Mouse (Mus musculus) adrenal gland, postnatal 14 days (tissue): Measurements from ENCODE around the gene Kcng1. TPM values are rescaled to one million over a fixed set of nuclear protein-coding genes. Genes with fewer than 3 reads are reported as not detected.

Experiments used
- DNase-seq: peaks from one replicate; pipeline ENCODE4 v3.0.0; 2021; ENCODE audit warnings: mixed read lengths
- long read RNA-seq, 2 experiments: library from polyadenylated mRNA; stranded (forward); transcript quantifications; one replicate each; pipeline ENCODE4 v2.0.0; 2021
- total RNA-seq: library from RNA; stranded (reverse); gene quantifications from 2 replicates; pipeline ENCODE4 v1.2.3, GENCODE M21; 2021

Gene Kcng1
- total RNA-seq = 0.08 TPM in 1 of 2 replicates, not detected in the other
- long read RNA-seq, experiment 1 = 0 reads
- long read RNA-seq, experiment 2 = 0 reads

DNA sequence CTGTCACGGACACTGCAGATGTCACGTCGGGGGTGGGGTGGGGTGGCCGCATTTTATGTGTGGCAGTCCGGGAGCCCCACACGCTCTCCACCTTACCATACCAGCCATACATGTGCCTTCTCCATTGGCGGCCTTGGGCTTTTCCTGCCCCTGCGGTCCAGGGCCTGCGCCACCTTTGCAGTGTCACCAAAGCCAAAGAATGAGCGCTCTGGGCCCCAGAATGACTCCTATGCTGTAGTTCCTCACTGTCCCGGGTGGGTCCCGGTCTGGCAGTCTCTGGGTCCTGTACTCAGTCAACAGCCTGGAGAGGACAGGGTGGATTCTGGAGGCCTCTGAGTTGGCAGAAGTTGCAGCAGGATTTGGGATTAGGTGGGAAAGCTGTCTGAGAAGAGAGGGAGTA is at the start of gene Kcng1:
TSS of gene Kcng1 (minus strand) at position 155 of the 400 bp plus-strand sequence.
- DNase-seq = no peak

DNA sequence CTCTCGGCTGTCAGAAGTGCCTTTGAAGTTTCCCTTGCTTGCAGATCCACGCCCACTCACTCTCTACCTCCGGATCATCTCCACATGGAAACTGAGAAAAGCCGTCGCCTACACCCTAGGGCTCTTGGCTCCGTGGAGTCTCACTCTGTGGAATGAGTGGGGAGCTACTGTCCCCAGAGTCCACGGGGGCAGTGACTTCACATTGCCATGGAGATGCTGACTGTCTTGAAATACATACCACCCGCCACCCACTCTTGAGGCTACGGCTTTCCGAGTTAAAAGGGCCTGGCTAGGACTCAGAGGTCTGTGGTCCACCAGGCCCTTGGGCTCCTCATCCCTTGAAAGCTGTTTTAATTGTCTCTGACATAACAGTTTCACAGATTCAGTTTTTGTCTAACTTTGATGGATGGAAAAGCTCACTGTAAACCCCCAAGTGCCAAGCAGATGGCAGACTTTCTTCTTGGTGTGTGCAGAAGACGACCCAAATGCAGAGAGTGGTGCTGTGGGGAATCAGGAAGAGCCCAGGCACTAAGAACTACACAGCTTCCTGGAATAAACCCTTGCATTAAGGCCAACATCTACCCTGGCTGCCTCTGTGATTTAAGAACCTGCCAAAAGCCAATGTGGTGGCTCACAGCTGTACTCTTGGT is 49.0 kb upstream of the Kcng1 start:
- DNase-seq = no peak

DNA sequence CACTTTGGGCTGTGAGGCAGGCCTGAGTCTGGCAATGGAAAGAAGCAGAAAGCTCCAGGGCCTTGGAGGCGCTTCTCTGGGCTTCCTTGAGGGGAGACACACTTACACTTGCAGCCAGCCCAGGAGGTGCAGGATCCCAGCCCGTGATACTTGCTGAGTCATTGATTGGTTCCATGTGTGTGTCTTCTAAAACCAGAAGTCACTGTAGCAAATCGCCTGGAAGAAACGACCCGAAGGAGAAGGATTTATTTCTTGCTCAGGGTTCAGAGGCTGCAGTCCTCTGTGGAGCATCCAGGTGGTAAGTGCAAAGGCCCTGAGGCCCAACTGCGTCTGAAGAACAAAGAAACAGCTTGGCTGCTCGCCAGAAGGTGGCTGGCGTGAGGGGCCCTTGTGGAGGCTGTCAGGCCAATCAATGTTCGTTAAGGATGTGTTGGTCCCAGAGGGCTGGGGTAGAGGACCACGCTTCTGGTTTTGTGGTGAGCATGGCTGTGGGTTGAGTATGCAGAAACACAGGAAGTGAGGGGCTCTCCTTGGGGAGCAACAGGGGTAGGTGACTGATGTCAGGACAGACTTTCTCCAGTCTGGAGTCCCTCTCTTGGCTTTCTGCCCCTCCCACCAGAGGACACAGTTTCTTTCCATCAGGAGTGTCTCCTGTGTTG is 40.3 kb upstream of the Kcng1 start:
- no peak for DNase-seq

DNA sequence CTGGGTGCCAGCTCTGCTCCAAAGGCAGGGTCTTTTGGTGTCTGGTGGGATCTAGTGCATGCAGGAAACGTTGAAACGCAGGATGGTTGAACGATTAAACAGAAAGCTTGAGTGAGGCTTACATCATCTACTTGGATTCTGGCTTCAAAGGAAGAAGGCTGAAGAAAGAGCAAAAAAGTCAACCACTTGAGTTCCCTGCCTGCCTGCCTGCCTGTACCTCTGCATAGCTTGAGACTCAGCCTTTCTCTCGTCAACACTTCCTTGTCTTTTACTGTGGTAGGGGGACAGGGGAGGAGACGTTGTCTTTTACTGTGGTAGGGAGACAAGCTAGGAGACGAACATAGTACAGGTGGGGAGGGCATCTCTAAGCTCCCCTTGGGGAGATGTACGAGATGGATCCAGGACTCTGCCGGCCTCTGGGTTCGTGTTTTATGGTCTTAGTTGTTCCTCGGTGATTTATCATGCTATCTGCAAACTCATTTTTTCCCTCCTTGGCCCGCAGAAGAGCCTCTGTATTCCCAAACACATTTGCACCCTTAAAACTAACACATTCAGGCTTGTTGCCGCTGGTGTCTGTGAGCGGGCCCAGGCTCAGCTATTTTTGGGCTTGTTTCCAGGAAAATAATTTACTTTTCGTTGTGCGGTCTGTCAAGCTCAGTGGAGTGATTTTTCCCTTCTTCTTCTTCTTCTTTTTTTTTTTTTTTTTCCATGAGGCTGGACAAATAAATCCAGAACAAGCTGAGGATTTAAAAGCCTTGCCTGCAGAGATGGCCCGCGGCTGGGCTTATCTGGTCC is 39.0 kb upstream of the Kcng1 start:
- DNase-seq = no peak

DNA sequence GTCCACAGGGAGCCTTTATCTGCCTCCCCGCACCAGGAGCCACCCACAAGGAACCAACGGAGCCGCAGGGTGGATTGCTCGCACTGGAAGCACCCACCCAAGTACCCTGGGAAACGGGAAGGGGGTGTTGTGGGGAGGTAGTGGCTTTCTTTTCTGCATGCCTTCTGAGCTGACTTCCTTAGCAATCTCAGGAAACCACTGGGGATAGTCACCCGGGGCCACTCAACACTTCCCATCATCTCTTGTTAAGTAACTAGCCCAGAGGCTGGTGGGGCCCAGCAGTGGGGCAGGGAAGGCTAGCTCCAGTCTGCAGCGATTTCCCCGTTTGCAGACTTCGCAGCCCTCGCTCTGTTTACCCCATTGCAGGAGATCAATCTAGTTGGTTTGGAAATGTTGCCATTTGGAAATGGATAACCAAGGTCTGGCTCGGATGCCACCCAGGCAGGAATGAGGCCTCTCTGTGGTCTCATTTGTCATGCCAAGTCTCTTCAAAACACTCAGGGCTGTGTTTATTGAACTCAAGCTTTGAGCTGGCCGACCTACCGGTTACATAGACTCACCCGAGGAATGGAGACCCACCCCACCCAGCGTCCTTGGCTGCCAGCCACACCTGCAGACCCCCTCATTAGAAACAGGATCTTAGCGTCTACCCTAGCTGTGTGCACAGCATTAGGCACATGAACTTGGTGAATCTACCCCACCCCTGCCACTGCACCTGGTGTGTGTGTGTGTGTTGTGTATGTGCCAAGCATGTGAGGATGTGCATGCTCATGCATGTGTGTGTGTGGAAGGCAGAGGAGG is 33.3 kb upstream of the Kcng1 start:
- DNase-seq = no peak

DNA sequence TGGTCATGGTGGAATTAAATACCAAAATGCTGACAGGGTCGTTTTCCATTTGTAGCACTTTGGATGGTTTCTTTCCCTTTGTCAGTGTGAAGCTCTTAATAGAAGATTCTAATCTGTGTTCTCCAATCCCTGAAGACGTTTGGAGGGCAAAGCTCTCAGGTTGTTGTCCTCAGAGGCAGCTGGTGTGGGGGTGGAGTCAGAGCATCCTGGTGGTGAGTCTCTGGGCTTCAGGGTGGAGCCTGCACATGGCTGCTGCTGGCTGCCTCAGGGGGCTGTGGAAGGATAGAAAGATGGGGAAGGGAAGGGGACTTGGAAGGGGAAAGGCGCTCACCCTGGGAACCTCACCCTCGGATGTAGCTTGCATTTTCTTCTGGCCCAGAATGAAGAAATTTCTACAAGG is 31.0 kb upstream of the Kcng1 start:
- no peak for DNase-seq

DNA sequence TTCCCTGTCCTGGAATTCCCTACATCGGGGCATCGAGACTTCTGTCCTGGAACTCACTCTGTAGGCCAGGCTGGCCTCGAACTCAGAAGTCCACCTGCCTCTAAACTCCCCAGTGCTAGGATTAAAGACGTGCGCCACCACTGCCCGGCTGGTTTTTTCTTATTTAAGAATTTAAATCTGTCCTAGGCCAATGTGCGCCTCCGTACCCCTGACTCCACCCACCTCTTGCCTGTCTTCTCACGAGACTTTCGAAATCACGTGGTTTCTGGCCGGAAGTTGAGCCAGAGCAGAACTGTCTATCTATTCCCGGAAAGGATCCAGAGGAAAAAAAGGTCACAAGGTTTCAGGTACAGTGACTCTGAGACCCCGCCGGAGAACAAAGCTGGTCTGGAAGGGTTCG is 29.5 kb upstream of the Kcng1 start:
- DNase-seq = no peak

DNA sequence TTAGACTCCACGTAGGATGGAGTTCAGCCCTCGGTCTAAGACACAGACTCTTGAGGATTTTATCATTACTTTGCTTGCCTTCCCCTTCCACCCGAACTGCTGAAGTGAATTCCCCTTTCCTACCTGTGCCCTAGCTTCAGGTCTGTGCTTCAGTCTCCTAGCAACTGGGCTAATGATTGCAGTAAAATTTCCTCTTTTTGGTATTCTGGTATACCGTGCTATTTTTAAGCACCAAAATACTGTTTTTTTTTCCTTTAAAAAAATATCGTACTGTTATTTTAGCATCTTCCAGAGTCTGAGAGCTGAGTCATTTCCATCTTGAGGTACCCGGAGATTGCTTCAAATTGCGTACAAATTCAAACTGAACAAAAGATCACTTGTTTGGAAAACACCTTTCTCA is 27.4 kb upstream of the Kcng1 start:
- DNase-seq = no peak

DNA sequence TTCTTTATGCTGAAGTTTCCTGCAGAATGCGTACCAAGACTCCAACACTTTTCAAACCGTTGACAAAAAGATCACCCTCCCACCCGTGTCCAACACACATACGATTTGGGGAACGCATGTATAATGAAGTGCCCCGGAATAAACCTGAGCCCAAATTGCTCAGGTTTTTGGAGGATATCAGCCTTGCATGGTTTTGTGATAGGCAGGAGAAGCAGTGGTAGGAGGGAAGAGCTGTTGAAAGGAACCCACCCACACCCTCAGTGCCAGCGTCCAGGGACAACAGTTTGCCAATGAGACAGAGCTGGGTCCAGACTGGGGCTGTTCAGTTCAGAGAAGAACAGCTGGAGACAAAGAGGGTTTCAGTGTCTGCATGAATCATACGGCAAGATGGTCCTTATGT is 18.1 kb upstream of the Kcng1 start:
- no peak for DNase-seq

DNA sequence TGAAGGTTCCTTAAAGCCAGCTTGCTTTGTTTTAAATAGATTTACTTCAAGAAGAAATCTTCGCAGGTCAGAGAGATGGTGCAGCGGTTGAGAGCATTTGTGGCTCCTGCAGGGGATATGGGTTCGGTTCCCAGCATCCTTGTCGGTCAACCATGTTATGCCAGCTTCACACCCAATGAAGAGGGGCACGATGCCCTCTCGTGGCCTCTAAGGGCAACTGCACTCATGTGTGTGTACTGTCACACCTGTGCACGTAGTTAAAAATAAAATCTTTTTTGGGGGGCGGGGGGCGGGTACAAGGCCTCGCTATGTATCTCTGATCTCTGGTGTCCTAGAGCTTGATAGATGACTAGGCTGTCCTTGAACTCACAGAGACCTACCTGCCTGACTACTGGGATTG is 15.0 kb upstream of the Kcng1 start:
- no peak for DNase-seq

DNA sequence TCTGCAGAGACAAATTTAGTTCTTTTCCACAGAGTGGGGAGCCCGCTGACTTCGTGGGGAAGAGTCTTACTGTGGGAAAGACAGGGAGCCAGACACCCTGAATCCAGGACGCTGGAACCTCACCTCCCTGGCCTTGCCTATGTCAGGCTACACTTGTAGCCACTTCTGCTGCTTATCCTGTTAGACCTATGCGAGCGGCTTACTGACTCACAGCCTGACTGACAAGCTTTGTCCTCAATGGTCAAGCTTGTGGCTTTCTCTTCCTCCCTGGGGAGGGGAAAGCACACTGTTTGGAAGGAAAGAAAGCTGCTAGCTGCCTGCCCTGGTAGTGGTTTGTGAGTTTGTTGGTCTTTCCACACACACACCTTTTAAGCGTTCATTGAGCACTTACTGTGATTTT is 11.0 kb upstream of the Kcng1 start:
- DNase-seq = no peak

DNA sequence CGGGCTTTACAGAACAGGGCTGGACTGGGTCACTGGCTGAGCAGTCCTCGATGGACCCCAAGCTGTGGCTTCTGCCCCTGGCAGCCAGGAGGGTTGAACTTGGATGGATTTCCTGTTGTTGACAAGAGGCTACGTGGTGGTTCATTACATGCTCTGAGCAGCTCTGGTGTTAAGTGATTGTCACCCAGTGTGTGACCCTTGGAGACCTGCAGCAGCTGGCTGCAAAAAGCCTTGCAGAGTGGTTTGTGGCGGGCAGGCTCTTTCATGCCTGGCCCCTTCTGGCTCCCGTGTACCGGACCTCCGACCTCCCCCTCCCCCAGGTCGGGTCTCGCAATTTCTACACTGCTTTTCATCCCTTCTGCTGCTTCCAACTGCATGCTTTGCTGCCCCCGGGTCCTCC is 10.5 kb upstream of the Kcng1 start:
- DNase-seq = no peak

DNA sequence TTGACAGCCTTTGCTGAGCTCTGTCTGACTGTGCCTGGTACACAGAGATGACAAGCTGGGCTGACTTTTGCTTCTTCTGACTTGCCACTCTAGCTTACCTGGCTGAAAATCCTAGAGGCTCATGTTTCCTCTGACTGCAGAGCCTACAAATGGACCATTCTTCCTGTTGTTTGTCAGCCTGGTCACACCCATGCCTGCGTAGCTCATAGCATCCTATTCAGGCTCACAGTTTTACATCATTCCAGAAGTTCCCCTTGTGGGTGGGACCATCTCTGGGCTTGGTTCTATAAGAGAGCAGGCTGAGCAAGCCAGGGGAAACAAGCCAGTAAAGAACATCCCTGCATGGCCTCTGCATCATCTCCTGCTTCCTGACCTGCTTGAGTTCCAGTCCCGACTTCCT is 8.3 kb upstream of the Kcng1 start:
- DNase-seq = no peak

DNA sequence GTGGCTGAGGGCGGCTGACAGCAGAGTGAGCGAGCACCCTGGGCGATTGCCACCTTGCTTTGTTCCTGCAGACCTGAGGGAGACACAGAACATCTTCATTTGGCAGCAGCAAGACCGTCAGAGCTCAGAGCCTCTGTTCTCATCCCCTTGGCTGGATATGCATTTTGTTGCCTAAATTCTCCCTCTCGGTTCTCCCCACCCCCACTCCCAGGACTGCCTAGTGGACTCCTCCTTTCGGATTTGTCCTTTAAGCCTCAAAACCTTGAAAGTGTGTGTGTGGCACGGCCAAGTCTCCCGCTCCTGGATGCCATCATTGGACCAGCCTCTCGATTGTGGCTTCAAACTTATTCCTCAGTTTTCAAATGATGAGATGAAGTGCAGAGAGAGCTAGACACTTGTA is 7.5 kb upstream of the Kcng1 start:
- DNase-seq = peak; percentile 57

DNA sequence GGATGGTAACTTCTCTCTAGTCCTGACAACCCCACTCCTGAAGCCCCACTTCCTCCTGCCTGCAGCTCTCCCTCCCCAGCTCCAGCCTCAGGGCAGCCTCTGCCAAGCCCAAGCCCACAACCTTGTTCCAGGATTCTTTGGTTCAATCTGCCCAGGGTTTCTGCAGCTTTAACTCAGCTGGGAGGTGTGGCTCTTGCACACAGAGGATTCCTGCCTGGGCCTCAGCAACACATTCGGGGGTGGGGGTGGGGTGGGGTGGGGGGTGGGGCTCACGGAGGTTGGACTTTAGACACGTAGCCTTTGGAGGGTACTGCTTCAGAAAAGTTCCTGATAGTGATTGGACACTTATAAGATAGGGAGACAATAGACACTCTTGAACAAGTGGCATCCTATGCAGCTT is 5.5 kb upstream of the Kcng1 start:
- no peak for DNase-seq

DNA sequence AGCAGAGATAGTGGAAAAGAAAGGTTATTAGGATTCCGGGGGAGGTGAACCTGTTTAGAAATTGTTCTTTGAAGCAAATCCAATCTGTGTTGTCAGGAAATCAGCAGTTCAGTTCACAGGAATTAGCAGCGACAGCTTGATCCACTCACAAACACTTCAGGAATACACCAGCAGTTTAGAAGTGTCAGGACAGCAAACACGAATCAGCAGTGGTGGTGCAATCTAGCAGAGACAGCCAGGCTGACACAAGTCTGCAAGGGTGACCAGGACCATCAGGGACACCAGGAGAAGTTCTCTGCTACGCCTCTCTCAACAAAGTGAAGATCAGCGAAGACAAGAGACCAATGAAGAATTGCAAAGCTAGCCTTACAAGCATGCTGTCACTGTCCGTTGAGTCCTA is 3.6 kb upstream of the Kcng1 start:
- no peak for DNase-seq

DNA sequence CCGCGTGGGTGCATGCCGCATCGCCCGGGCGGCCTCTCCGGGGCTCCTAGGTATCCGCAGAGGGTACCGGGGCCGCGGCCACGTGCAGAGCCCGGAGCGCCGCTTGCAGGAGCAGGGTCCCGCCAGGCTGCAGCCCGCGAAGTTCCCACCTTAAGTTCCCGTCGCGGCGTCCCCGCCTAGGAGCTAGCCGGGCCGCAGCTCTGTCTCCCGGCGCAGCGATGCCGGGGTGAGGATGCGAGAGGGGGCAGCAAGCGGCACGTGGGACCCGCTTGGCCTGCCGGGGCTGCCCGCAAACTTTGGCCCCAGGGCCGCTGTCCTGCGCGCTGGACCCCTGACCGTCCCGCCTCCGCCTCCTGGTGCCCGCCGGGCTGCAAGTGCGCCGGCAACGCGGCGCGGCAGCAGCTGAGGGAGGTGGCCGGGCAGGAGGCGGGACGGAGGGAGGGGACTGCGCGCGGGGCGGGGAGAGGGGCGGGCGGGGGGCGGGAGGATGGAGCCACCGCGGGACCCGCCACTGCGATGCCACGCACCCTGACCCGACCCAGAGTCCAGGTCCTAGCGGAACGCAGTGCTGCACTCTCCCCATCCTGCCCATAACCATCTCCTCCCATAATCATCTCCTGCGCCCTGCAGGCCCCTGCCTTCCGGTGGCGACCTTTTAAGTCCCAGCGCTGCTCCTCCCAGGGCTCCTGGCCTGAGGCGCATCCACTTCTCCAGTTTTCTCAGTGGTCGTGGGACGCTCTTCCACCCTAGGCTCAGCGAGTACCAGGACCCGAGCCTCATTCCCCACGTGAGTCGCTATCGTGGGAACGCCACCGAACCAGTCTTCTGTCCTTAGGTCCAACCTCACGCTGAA is 581 bp downstream of the Kcng1 start:
- DNase-seq = peak; percentile 65

DNA sequence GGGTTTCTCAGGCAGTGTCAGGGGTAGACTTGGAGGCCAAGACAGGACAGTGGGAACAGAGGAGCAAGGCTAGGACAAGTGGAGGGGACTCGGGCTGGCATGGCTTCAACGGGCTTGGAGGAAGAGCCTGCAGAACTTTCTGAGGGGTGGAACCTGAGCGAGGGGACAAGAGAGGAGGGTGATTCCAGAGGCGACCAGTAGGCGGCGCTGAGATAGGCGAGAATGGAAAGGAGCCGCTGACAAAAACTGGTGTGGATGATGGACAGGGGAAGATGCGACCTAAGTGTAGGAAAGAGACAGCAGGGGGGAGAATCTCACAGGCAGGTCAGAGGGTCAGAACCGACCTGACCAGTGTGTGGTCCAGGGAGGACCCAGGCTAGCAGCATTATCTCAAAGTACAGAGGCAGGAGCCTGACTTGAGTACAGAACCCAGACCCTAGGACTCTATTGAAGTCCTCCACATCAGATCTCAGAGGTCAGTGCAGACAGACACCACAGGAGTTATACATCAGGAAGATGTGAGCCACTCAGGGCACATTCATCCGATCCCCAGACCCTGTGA is 7.1 kb downstream of the Kcng1 start:
- peak; percentile 82 for DNase-seq

DNA sequence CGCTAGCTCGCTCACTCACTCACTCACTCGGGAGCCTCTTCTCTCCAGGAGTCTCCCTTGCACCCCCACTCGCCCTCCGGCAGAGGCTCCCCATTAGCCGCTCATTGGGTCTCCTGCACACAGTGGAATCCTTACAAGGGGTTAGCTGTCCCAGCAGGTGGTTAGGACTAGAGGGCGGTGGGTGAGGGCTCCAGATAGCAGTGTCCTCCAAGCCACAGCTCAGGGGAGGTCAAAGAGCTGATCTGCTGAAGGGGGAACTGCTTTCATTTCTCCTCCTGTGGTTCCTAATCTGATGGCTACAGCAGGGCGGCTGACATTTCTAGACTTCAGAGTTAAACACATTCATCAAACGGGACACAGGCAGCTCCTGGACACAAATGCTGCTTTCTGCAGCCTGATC is 8.1 kb downstream of the Kcng1 start:
- no peak for DNase-seq

DNA sequence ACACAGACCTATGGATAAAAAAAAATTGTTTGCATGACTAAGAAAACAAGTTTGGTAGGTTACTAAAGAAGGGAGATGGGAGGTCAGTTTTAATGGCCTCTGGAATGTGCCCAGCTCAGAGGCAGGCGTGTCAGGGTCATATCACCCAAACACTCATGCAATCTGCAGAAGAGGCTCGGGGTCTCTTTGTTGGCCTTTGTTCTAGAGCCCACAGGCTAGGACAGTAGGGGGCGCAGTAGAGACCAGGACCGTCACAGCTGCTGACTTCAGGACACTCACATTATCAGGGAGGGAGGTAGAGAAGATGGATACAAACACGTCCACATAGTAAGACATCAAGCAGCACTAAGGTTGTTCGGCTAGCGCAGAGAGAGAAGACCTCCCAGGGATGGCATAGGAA is 13.5 kb downstream of the Kcng1 start:
- peak; percentile 34 for DNase-seq

DNA sequence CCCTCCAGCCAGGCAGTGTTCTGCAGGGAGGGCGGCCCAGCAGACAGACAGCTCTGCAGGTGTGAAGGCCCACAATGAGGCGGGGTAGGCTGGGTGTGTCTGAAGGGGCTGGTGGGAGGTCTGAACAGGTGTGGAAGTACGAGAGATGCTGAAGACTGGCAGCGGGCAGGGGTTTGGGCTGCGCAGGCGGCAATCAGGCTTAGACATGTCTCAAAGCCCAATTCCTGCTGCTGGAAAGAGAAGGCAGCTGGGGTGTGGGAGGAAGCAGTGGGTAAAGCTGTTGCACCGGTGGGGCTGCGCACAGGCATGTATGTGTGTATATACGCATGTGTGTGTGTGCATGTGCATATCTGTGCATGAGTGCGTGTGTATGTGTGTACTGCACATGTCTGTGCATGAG is 20.6 kb downstream of the Kcng1 start:
- DNase-seq = no peak
